Mouse (Mus musculus) adrenal gland, adult 10 weeks (tissue): ENCODE measurements around the gene Psmb2. TPM values are rescaled to one million over a fixed set of nuclear protein-coding genes. Genes with fewer than 3 reads are reported as not detected.

Experiments used
- polyA plus RNA-seq: library from polyadenylated mRNA; stranded (reverse); fragments of 350-450 nt; fragmentation: Illumina TruSeq; extraction: RNeasy Lipid Tissue Mini Kit (QIAGEN cat#74804); gene quantifications from one replicate; pipeline ENCODE4 v1.2.3, GENCODE M21; 2014; ENCODE audit warnings: low read depth, low replicate concordance

Psmb2 gene
- polyA plus RNA-seq = 93.7 TPM

DNA sequence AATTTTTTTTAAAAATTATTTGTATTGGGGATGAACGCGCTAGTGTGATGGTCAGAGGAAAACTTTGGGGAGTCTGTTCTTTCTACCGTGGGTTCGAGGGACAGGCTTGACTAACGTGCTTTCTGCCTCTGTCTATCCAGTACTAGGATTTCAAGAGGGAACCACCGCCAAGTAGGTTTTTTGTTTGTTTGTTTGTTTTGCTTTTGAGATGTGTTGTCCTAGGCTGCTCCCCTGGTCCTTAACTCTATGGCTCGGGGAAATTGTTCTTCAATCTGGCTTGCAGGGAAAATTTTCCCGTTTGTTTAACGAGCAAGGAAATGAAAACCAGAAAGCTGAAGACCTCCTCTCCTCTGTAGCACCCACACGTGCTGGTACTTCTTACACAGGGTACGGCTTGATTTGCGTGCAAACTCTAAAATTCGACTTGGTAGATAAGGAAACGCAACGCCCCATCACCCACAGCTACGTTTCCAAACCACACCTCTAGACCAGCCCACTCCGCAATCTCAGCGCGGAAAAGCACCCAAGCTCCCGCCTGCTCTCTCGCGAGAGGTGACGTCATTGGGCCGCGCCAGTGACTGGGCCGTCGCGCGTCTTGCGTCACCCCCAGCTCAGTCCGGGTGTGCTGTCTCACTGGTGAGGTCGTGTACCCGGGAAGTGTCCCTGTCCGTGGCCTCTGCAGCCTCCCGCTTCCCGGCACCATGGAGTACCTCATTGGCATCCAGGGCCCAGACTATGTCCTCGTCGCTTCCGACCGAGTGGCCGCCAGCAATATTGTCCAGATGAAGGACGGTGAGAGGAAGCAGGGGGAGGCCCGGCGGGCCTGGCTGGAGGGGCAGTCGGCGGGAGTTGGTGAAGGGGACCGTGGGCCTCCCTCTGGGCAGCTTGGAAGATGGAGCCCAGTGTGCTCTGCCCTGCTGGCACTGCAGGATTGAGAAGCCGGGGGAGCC is at the start of gene Psmb2:
TSS of gene Psmb2 (plus strand) at position 577 of the 950 bp plus-strand sequence.

DNA sequence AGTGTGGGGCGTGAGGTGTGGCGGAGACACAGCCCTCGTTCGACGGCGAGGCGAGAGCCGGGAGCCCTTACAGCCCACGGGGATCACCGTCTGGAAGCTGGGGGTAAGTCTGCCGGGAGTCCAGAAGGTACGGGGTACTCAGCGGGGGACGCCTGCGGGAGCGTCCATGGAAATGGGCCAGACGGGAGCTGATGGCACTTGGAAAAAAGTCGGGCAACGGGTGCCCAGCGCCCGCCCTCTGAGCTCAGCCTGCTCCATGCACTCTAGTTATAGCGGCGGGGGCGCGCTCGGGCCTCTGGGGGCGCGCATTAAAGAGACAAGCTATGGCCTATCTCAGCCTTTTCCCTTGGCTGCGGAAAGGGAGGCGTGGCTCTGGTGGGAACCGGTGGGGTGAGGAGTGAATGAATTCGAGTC is 58.6 kb downstream of the Psmb2 start, which contains the start of gene Tfap2e:
TSS of gene Tfap2e (minus strand) at position 240 of the 414 bp plus-strand sequence.

DNA sequence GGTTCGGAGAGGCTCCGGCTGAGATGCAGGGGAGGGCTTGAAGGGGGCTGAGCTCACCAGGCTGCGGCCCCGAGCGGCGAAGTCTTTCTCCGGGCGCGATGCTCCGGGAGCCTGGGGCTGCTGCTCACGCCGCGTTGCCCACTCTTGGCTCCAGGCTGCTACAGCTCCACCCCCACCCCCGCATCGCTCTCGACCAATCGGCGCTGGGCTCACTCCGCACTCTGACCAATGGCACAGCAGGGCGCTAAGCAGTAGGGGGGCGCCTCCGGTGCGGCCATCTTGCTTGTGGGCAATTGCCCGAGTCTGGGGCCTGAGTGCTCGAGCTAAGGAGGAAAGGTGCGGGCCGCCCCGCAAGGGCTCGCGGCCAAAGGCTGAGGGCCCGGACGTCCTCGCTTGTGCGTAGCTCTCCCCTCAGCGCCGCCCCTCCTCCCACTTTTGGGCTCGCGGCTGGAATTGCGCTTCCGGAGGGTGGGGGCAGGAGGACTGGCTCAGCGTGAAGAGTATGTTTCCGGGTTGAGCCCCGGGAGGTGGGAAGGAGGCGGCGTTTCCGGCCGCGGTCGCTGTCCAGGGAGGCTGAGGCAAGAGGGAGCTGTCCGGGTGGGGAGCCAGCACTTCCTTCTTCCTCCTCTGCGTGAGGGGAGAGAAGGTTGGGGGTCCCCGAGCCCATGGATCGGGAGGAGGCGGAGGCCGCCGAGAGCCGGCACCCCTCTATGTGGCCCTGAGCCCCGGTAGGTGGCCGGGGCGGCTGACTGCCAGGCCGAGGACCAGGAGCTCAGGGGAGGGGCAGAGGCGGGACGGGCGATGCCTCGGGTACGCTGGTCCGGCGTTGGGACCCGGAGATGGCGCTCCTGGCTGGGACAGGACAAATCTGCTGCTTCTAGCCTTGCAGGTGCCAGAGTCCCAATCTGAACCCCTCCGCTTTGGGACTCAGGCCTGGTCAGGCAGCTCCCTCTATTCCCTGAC is 76.1 kb downstream of the Psmb2 start, which contains the start of the genes Ncdn and AU040320:
TSS of gene Ncdn (minus strand) at position 171 of the 963 bp plus-strand sequence.
TSS of gene AU040320 (plus strand) at position 277 of the 963 bp plus-strand sequence.

Other genes starting within 250 kb of the Psmb2 start
- 17.6 TPM for gene Ago3, start 248.1 kb upstream of the Psmb2 start, polyA plus RNA-seq
- 24.9 TPM for gene Ago1, start 209.0 kb upstream of the Psmb2 start, polyA plus RNA-seq
- 9.0 TPM for gene Ago4, start 144.2 kb upstream of the Psmb2 start, polyA plus RNA-seq
- 1.3 TPM for gene Clspn, start 120.7 kb upstream of the Psmb2 start, polyA plus RNA-seq
- 13.8 TPM for gene 5730409E04Rik, start 67.8 kb upstream of the Psmb2 start, polyA plus RNA-seq
- not detected for gene Tfap2e, start 58.6 kb downstream of the Psmb2 start, polyA plus RNA-seq
- 0.52 TPM for gene Ncdn, start 75.8 kb downstream of the Psmb2 start, polyA plus RNA-seq
- gene AU040320, start 75.9 kb downstream of the Psmb2 start, polyA plus RNA-seq = 4.8 TPM